Mouse (Mus musculus): ENCODE results near the gene Pdlim5. TPM values are rescaled to one million over a fixed set of nuclear protein-coding genes. Genes with fewer than 3 reads are reported as not detected.

Gene Pdlim5
- total and polyA plus RNA-seq, 3 experiments: 508 to 668 (median 609) TPM

DNA sequence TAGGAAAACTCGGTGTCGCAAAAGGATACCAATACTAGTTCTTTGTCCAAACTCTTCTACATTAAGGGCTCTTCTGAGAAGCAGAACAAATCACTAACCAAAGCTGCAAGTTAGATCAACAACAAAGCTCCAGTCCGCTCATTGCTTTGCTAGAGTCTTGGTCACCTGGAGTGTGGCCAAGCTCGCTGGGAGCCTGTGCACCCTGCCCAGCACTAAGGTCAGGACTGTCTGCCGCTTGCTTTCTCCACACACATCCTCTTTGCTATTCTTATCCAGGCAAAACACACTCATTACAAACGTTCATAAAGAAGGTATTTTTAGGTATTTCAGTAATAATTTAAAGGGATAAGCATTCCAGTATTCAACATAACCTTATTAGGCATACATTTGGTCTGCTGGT is 73.6 kb downstream of the Pdlim5 start:
- Histone ChIP-seq H3K36me3 (ENCODE audit: control insufficient read depth, insufficient read depth, low read length) (peaks cover 41% of the 10 kb centered on the region), H3K79me2 (replicated peaks; ENCODE audit: control insufficient read depth, insufficient read depth, low read length) (peaks cover 2% of the 10 kb centered on the region; the same call in 1 of the 2 replicates), H3K9ac (ENCODE audit: low read depth, low read length) (no peak overlapping the region), H3K4me3 (no peak overlapping the region), H3K4me1 (ENCODE audit: control insufficient read depth, insufficient read depth, low read length) (peaks cover 14% of the 10 kb centered on the region), H3K27me3 (ENCODE audit: control insufficient read depth, insufficient read depth, low read length) (no peaks in the 10 kb centered on the region), H3K27ac (peak overlapping the region; percentile 44)
- peak; percentile 81 to 84 for DNase-seq
- WGBS: 15% methylated on average over 6 of the region's 6 CpGs
- intact Hi-C loops (cut with DNase I): no loop called here
- TF ChIP-seq POLR2A (IDR thresholded peaks at IDR 0.05; ENCODE audit: insufficient read depth, low read depth, low read length): no peak
- TF ChIP-seq EP300 (IDR thresholded peaks at IDR 0.05; ENCODE audit: insufficient read depth, low read depth, low read length): no peak
- no peak for TF ChIP-seq CTCF (IDR thresholded peaks at IDR 0.05)

DNA sequence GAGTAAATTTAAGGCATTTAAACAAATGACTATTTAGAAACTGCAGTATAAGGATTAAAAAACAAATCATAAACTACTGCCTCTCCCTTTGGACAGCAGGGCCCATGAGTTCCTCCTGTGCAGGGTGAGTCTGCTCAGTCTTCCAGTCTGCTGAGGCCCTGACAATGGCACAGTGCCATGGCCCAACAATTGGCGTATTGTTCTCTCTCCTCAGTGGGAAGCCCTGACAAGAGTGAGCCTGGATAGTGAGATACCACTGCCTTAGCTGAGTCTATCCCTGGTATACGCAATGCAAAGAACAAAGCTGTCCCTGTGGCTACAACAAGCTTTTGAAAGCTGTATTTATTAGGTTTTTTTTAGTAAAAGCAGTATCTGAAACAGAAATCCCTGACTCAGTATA is 77.3 kb downstream of the Pdlim5 start:
- Histone ChIP-seq H3K36me3 (ENCODE audit: control insufficient read depth, insufficient read depth, low read length) (peaks cover 41% of the 10 kb centered on the region), H3K27ac (peak overlapping the region; percentile 45)
- intact Hi-C loops (cut with DNase I): no loop called here

DNA sequence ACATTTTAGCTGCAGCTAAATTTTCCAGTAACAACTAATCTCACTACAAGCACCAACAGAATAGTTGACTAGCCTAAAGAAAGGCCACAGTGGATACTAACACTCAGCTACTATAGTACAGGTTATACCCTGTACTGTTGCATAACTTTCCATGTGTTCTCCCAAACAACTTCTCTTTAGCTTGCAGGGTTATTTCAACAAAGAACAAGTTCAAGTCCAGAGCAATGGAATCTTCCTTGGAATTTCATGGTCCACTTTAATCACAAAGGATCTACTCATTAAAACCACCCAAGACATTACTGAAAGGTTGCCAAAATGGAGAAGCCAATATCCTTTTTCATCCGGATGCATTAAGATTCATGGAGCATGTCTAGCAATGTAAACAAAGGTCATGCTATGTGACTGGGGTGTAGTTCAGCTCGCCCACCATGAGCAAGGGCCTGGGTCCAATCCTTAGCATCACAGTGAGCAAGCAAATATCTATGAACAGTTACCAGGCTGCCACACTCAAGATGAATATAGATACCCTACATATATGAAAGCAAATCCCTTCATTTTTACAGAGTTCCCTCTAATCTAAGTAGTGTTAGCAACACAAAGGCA is 79.3 kb downstream of the Pdlim5 start:
- intact Hi-C loops (cut with DNase I): no loop called here
- Histone ChIP-seq H3K4me1 (ENCODE audit: control insufficient read depth, insufficient read depth, low read length) (peaks cover 13% of the 10 kb centered on the region), H3K36me3 (ENCODE audit: control insufficient read depth, insufficient read depth, low read length) (peaks cover 47% of the 10 kb centered on the region), H3K4me3 (no peak overlapping the region), H3K27me3 (ENCODE audit: control insufficient read depth, insufficient read depth, low read length) (no peaks in the 10 kb centered on the region), H3K9ac (ENCODE audit: low read depth, low read length) (no peak overlapping the region), H3K79me2 (replicated peaks; ENCODE audit: control insufficient read depth, insufficient read depth, low read length) (peaks cover 3% of the 10 kb centered on the region), H3K27ac (peak overlapping the region; percentile 15; the same call in 1 of the 2 replicates)
- 64% methylated on average over 2 of the region's 2 CpGs for WGBS
- TF ChIP-seq CTCF (IDR thresholded peaks at IDR 0.05) (no peak), EP300 (IDR thresholded peaks at IDR 0.05; ENCODE audit: insufficient read depth, low read depth, low read length) (no peak), POLR2A (IDR thresholded peaks at IDR 0.05; ENCODE audit: insufficient read depth, low read depth, low read length) (no peak)
- no peak for DNase-seq

More for the DNA sequence above, 77.3 kb downstream of the Pdlim5 start:
- H3K79me2 ChIP-seq (replicated peaks; ENCODE audit: control insufficient read depth, insufficient read depth, low read length): peaks cover 2% of the 10 kb centered on the region
- no peak overlapping the region for H3K4me3 ChIP-seq
- H3K27me3 ChIP-seq (ENCODE audit: control insufficient read depth, insufficient read depth, low read length): no peaks in the 10 kb centered on the region
- no peak for TF ChIP-seq CTCF (IDR thresholded peaks at IDR 0.05)
- TF ChIP-seq POLR2A (IDR thresholded peaks at IDR 0.05; ENCODE audit: insufficient read depth, low read depth, low read length): no peak
- 0 out of 2 replicates have a peak, but pooled peaks have one; percentile 35 for TF ChIP-seq EP300 (IDR thresholded peaks at IDR 0.05; ENCODE audit: insufficient read depth, low read depth, low read length)
- 8% methylated on average over 2 of the region's 2 CpGs for whole genome bisulfite sequencing
- H3K4me1 ChIP-seq (ENCODE audit: control insufficient read depth, insufficient read depth, low read length): peaks cover 16% of the 10 kb centered on the region
- H3K9ac ChIP-seq (ENCODE audit: low read depth, low read length): no peak overlapping the region
- DNase-seq: peak; percentile 77 to 83

DNA sequence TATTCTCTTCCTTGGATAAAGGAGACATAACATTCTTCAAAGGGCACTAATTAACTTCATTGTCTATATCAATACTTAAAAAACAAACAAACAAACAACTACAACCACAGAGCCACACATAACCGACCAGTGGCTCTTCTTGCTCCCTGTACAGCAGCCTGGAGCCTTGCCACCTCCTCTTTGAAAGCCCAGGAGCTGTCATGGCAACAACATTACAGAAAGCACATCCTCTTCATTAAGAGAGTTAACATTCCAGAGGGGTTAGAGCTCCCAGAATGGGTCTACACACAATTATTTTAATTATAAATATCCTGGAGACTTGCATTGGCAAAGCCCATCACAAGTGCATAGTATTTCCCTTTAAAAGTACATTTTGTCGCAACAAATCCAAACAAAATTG is 84.4 kb downstream of the Pdlim5 start:
- peak overlapping the region; percentile 6; the same call in 1 of the 2 replicates for H3K27ac ChIP-seq
- H3K79me2 ChIP-seq (replicated peaks; ENCODE audit: control insufficient read depth, insufficient read depth, low read length): peaks cover 2% of the 10 kb centered on the region; the same call in 1 of the 2 replicates
- H3K27me3 ChIP-seq (ENCODE audit: control insufficient read depth, insufficient read depth, low read length): no peaks in the 10 kb centered on the region
- no peak overlapping the region for H3K4me3 ChIP-seq
- no peak for TF ChIP-seq POLR2A (IDR thresholded peaks at IDR 0.05; ENCODE audit: insufficient read depth, low read depth, low read length)
- TF ChIP-seq CTCF (IDR thresholded peaks at IDR 0.05): no peak
- 48% methylated on average over 2 of the region's 2 CpGs for WGBS
- peak in 1 of 2 experiments; percentile 30 for DNase-seq
- intact Hi-C loops (cut with DNase I): loop anchor here (5.0 kb wide), 2 partner anchors 36 to 86 kb away; partner anchors contain the start of gene Pdlim5
- H3K36me3 ChIP-seq (ENCODE audit: control insufficient read depth, insufficient read depth, low read length): peaks cover 57% of the 10 kb centered on the region
- no peak overlapping the region for H3K9ac ChIP-seq (ENCODE audit: low read depth, low read length)
- peaks cover 15% of the 10 kb centered on the region for H3K4me1 ChIP-seq (ENCODE audit: control insufficient read depth, insufficient read depth, low read length)

DNA sequence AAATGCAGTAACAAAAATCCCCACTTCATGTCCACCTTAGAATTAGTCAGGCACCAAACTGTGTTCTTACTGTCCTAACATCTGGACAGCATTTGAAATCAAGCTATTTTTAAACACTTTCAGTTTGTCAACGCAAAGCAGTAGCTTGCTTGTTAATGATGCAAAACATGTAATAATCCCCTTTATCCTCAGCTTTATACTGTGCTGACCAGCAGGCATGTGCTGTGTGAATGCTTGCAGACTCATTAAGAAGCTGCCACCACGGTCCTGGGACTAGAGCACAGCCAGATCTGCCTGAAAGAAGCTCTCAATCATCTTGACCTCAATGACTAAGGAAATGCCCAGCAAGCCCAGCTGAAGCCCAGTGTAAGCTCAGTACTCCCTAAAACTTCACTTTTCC is 85.0 kb downstream of the Pdlim5 start:
- TF ChIP-seq EP300 (IDR thresholded peaks at IDR 0.05; ENCODE audit: insufficient read depth, low read depth, low read length) (no peak), CTCF (IDR thresholded peaks at IDR 0.05) (no peak), POLR2A (IDR thresholded peaks at IDR 0.05; ENCODE audit: insufficient read depth, low read depth, low read length) (no peak)
- H3K9ac ChIP-seq (ENCODE audit: low read depth, low read length): no peak overlapping the region
- H3K36me3 ChIP-seq (ENCODE audit: control insufficient read depth, insufficient read depth, low read length): peaks cover 53% of the 10 kb centered on the region
- H3K79me2 ChIP-seq (replicated peaks; ENCODE audit: control insufficient read depth, insufficient read depth, low read length): peaks cover 2% of the 10 kb centered on the region; the same call in 1 of the 2 replicates
- H3K4me3 ChIP-seq: no peak overlapping the region
- H3K27ac ChIP-seq: peak overlapping the region; percentile 34
- peaks cover 12% of the 10 kb centered on the region for H3K4me1 ChIP-seq (ENCODE audit: control insufficient read depth, insufficient read depth, low read length)
- intact Hi-C loops (cut with DNase I): loop anchor here (5.0 kb wide), 2 partner anchors 37 to 87 kb away; partner anchors contain the start of gene Pdlim5
- DNase-seq: no peak
- H3K27me3 ChIP-seq (ENCODE audit: control insufficient read depth, insufficient read depth, low read length): no peaks in the 10 kb centered on the region
- 12% methylated on average over 2 of the region's 2 CpGs for WGBS

DNA sequence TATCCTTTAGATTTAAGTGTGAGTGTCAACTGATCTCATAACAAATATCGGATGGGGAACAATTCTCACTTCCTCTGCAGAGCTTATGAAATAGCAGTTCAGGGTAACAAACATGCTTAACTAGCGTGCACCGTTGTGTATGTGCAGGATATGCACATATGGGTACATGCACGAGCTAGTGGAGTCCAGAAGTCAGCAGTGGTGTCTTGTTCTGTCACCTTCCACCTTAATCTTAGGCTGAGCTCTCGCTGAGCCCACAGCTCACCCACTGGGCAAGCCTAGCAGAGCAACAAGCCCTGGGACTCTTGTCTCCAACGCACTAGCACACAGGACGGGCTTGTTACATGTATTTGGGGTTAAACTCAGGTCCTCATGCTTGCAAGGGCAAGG is 100.2 kb downstream of the Pdlim5 start:
- no peak overlapping the region for H3K4me3 ChIP-seq
- TF ChIP-seq CTCF (IDR thresholded peaks at IDR 0.05): no peak
- no peak for TF ChIP-seq POLR2A (IDR thresholded peaks at IDR 0.05; ENCODE audit: insufficient read depth, low read depth, low read length)
- no peak for TF ChIP-seq EP300 (IDR thresholded peaks at IDR 0.05; ENCODE audit: insufficient read depth, low read depth, low read length)
- no peak overlapping the region for H3K9ac ChIP-seq (ENCODE audit: low read depth, low read length)
- no peak overlapping the region for H3K27ac ChIP-seq
- H3K4me1 ChIP-seq (ENCODE audit: control insufficient read depth, insufficient read depth, low read length): peaks cover 4% of the 10 kb centered on the region
- H3K27me3 ChIP-seq (ENCODE audit: control insufficient read depth, insufficient read depth, low read length): no peaks in the 10 kb centered on the region
- no peaks in the 10 kb centered on the region for H3K36me3 ChIP-seq (ENCODE audit: control insufficient read depth, insufficient read depth, low read length)
- DNase-seq: no peak
- H3K79me2 ChIP-seq (replicated peaks; ENCODE audit: control insufficient read depth, insufficient read depth, low read length): no peaks in the 10 kb centered on the region
- 74% methylated on average over 7 of the region's 7 CpGs for WGBS
- intact Hi-C loops (cut with DNase I): loop anchor here (1.0 to 2.0 kb wide), 2 partner anchors 100 to 148 kb away; partner anchors contain the start of gene Pdlim5
